Mouse (Mus musculus): ENCODE measurements around the gene Hoxa10. TPM values are rescaled to one million over a fixed set of nuclear protein-coding genes. Genes with fewer than 3 reads are reported as not detected.
A peak's percentile ranks its signal among the peaks of the same experiment; 100 is the strongest.

The Hoxa10 gene
- polyA plus RNA-seq, 1 experiment, result not detected

- peaks cover 11% of the 10 kb centered on the region; the same call in 1 of the 2 replicates for H3K27me3 ChIP-seq (ENCODE audit: control insufficient read depth, insufficient read depth, low read length)
- no peak for DNase-seq
- no peak overlapping the region for H3K4me3 ChIP-seq (replicated peaks; ENCODE audit: insufficient read depth, low read depth, low read length)
- TF ChIP-seq CTCF (IDR thresholded peaks at IDR 0.05; ENCODE audit: borderline replicate concordance, insufficient read depth, low read depth, low read length) (no peak), POLR2A (IDR thresholded peaks at IDR 0.05; ENCODE audit: borderline replicate concordance, insufficient read depth, low read length) (no peak)
- WGBS, result 4% methylated on average over 24 of the region's 24 CpGs
- H3K4me1 ChIP-seq (ENCODE audit: control insufficient read depth, insufficient read depth, low read length), result no peaks in the 10 kb centered on the region
- no peak overlapping the region for H3K27ac ChIP-seq (ENCODE audit: insufficient read depth, low read length)
Observed at GRCm38 (mm10) chr6:52252016-52252774, 11.5 kb upstream of the Hoxa10 start.

GRCm38 (mm10) chr6:52251177-52251879, 10.7 kb upstream of the Hoxa10 start:
- Histone ChIP-seq H3K4me3 (replicated peaks; ENCODE audit: insufficient read depth, low read depth, low read length) (no peak overlapping the region), H3K27ac (ENCODE audit: insufficient read depth, low read length) (no peak overlapping the region), H3K27me3 (ENCODE audit: control insufficient read depth, insufficient read depth, low read length) (peaks cover 11% of the 10 kb centered on the region; the same call in 1 of the 2 replicates), H3K4me1 (ENCODE audit: control insufficient read depth, insufficient read depth, low read length) (no peaks in the 10 kb centered on the region)
- WGBS, result 10% methylated on average over 7 of the region's 7 CpGs
- no peak for TF ChIP-seq POLR2A (IDR thresholded peaks at IDR 0.05; ENCODE audit: borderline replicate concordance, insufficient read depth, low read length)
- TF ChIP-seq CTCF (IDR thresholded peaks at IDR 0.05; ENCODE audit: borderline replicate concordance, insufficient read depth, low read depth, low read length), result no peak
- peak in 1 of 2 experiments; percentile 2 for DNase-seq

DNA sequence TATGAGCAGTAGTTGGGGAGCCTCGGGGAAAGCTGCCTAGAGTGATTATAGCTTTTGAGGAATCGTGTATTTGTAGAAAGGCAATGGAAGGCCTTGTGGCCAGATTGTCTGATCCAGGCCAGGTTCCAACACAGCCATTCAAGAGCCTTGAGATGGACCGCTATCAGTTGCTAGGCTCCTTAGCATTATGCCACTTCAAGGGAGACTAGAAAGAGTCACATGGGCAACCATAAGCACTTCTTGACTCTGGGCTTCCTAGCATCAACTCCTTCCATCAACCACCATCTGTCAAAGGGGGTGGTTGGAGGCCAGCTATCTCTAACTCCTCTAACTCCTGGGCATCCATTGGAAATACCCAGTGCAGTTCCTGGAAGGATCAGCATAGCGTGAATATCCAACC, 9.2 kb upstream of the Hoxa10 start:
- no peak overlapping the region for H3K4me3 ChIP-seq (replicated peaks; ENCODE audit: insufficient read depth, low read depth, low read length)
- no peaks in the 10 kb centered on the region for H3K4me1 ChIP-seq (ENCODE audit: control insufficient read depth, insufficient read depth, low read length)
- TF ChIP-seq POLR2A (IDR thresholded peaks at IDR 0.05; ENCODE audit: borderline replicate concordance, insufficient read depth, low read length) (no peak), CTCF (IDR thresholded peaks at IDR 0.05; ENCODE audit: borderline replicate concordance, insufficient read depth, low read depth, low read length) (no peak)
- WGBS, result 8% methylated on average over 4 of the region's 4 CpGs
- no peak overlapping the region for H3K27ac ChIP-seq (ENCODE audit: insufficient read depth, low read length)
- peaks cover 17% of the 10 kb centered on the region; the same call in 1 of the 2 replicates for H3K27me3 ChIP-seq (ENCODE audit: control insufficient read depth, insufficient read depth, low read length)
- DNase-seq, result peak in 1 of 2 experiments; percentile 1

DNA sequence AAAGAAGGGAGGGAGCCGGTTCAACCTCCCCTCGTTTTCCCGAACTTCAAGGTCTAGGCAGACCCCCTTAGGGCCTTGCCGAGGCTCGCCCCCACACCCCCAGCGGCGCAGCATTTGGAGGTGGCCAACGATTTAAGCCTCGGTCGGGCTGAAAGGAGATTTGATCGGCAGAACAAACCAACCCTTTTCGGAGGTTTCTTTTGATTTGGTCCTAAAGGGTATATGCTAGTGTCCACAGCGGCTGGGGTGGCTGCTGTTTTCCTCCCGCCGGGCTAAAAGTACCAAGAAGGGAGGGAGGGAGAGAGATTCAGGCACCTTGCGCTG, 8.7 kb upstream of the Hoxa10 start:
- no peak for TF ChIP-seq CTCF (IDR thresholded peaks at IDR 0.05; ENCODE audit: borderline replicate concordance, insufficient read depth, low read depth, low read length)
- TF ChIP-seq POLR2A (IDR thresholded peaks at IDR 0.05; ENCODE audit: borderline replicate concordance, insufficient read depth, low read length), result no peak
- no peaks in the 10 kb centered on the region for H3K4me1 ChIP-seq (ENCODE audit: control insufficient read depth, insufficient read depth, low read length)
- WGBS, result under 1% methylated on average over 16 of the region's 16 CpGs
- no peak overlapping the region for H3K27ac ChIP-seq (ENCODE audit: insufficient read depth, low read length)
- no peak overlapping the region for H3K4me3 ChIP-seq (replicated peaks; ENCODE audit: insufficient read depth, low read depth, low read length)
- H3K27me3 ChIP-seq (ENCODE audit: control insufficient read depth, insufficient read depth, low read length), result peaks cover 20% of the 10 kb centered on the region; the same call in 1 of the 2 replicates
- no peak for DNase-seq

DNA sequence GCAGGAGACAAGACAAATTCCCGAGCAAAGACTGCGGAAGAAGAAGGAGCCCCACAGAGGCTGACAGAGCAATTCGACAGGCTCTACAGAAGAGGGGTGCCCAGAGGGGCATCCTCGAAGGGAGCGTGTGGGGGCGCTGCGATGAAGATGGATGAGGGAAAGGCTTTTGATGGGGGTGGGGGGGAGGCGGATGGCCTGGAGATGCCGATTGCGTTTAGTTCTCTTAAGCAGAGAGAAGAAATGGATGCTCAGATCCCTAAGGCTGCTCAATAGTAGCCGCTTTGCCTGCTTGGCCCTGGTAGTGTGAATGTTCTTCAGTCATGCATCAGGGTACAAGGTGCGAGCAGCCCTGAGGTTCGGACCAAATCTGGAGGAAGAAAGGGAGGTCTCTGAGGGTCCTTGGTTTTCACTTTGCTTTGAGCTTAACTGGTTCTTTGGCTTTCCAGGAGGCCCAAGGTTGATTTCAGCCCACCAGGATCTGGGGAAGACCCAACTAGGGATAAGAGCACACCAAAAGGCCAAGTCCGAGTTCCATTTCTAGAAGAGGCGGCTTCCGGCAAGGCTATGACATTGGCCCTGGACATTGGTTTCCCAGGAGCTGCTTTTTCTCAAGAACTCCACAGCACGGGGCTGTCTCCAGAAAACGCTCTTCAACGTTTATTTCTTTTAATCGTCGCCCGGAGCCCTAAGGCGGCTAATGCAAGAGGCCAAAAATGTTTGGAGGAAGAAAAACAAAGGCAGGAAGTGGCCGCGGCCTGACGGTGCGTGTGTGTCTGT, 8.2 kb upstream of the Hoxa10 start:
- 3% methylated on average over 27 of the region's 27 CpGs for WGBS
- H3K27me3 ChIP-seq (ENCODE audit: control insufficient read depth, insufficient read depth, low read length), result peaks cover 16% of the 10 kb centered on the region; the same call in 1 of the 2 replicates
- no peak for TF ChIP-seq CTCF (IDR thresholded peaks at IDR 0.05; ENCODE audit: borderline replicate concordance, insufficient read depth, low read depth, low read length)
- no peak for TF ChIP-seq POLR2A (IDR thresholded peaks at IDR 0.05; ENCODE audit: borderline replicate concordance, insufficient read depth, low read length)
- H3K4me3 ChIP-seq (replicated peaks; ENCODE audit: insufficient read depth, low read depth, low read length), result no peak overlapping the region
- no peak overlapping the region for H3K27ac ChIP-seq (ENCODE audit: insufficient read depth, low read length)
- H3K4me1 ChIP-seq (ENCODE audit: control insufficient read depth, insufficient read depth, low read length), result no peaks in the 10 kb centered on the region
- peak in 1 of 2 experiments; percentile 9 for DNase-seq

DNA sequence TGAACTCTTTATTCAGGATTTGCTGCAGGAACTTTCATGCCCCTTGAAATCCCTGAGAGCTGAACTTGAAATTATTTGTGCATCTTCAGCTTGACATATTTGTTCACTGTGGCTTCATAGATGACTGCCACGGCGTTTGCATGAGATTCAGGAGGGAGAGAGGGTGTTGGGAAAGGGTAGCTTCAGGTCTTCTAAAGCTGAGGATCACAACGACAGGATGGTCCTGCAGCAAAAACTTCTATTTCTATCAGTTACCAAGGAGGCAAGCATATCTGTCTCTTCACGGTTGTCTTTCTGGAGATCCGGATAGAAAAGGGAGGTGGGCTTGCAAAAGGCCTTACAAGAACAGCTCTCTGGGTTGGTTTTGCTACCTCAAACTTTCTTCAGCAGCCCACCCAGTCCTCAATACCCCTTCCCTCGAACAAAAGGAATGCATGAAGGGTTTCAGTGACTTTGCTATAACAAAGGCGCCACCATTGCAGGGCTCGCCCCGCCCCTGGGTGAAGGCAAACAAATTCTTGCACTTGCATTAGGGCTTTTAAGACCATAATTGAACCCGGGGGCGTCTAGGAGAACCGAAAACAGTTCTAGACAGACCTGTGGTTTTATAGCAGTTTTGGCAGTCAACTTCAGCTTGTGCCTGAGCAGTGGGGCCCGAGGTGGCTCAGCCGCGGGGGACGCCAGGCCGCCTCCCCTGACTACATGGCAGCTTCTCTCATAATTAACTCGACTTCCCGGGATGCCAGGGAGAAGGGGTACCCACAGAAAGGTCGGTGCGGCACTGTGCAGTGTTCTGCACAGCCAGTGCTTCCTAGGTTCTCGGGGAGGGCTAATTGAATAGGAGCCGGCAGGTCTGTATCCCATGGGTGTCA, 7.3 kb upstream of the Hoxa10 start:
- no peak overlapping the region for H3K4me3 ChIP-seq (replicated peaks; ENCODE audit: insufficient read depth, low read depth, low read length)
- H3K4me1 ChIP-seq (ENCODE audit: control insufficient read depth, insufficient read depth, low read length), result no peaks in the 10 kb centered on the region
- DNase-seq, result no peak
- no peak overlapping the region for H3K27ac ChIP-seq (ENCODE audit: insufficient read depth, low read length)
- H3K27me3 ChIP-seq (ENCODE audit: control insufficient read depth, insufficient read depth, low read length), result peaks cover 17% of the 10 kb centered on the region; the same call in 1 of the 2 replicates
- TF ChIP-seq POLR2A (IDR thresholded peaks at IDR 0.05; ENCODE audit: borderline replicate concordance, insufficient read depth, low read length), result no peak
- TF ChIP-seq CTCF (IDR thresholded peaks at IDR 0.05; ENCODE audit: borderline replicate concordance, insufficient read depth, low read depth, low read length), result no peak
- 4% methylated on average over 23 of the region's 23 CpGs for WGBS

DNA sequence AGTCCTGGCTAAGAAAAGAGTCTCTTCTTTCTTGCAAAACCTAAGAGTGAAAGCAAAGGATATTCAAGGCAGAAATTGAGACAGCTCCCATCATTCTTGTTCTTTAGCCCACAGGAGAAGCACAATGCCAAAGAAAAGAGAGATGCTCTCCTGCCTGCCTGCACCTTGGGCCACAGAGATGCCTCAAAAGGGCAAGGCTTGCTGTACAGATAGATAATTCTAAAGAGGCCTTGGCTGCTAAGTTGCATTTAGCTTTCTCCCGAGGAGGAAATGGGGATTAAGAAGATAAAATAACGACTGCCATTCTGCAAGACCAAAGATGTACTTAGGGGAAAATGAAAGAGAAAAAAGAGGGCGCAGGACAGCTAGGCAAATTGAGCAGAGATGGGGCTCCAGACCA, 6.3 kb upstream of the Hoxa10 start:
- Histone ChIP-seq H3K27ac (ENCODE audit: insufficient read depth, low read length) (no peak overlapping the region), H3K4me3 (replicated peaks; ENCODE audit: insufficient read depth, low read depth, low read length) (no peak overlapping the region), H3K4me1 (ENCODE audit: control insufficient read depth, insufficient read depth, low read length) (no peaks in the 10 kb centered on the region), H3K27me3 (ENCODE audit: control insufficient read depth, insufficient read depth, low read length) (peaks cover 20% of the 10 kb centered on the region; the same call in 1 of the 2 replicates)
- DNase-seq, result peak in 1 of 2 experiments; percentile 9
- TF ChIP-seq CTCF (IDR thresholded peaks at IDR 0.05; ENCODE audit: borderline replicate concordance, insufficient read depth, low read depth, low read length) (no peak), POLR2A (IDR thresholded peaks at IDR 0.05; ENCODE audit: borderline replicate concordance, insufficient read depth, low read length) (no peak)
- WGBS, result 5% methylated on average over 3 of the region's 3 CpGs
